Mouse (Mus musculus) thymus, postnatal 25 days (tissue): ENCODE measurements around the gene Sugp2.

Experiments
- DNase-seq: peaks from one replicate; pipeline ENCODE4 v3.0.0; 2022

The Sugp2 gene

DNA sequence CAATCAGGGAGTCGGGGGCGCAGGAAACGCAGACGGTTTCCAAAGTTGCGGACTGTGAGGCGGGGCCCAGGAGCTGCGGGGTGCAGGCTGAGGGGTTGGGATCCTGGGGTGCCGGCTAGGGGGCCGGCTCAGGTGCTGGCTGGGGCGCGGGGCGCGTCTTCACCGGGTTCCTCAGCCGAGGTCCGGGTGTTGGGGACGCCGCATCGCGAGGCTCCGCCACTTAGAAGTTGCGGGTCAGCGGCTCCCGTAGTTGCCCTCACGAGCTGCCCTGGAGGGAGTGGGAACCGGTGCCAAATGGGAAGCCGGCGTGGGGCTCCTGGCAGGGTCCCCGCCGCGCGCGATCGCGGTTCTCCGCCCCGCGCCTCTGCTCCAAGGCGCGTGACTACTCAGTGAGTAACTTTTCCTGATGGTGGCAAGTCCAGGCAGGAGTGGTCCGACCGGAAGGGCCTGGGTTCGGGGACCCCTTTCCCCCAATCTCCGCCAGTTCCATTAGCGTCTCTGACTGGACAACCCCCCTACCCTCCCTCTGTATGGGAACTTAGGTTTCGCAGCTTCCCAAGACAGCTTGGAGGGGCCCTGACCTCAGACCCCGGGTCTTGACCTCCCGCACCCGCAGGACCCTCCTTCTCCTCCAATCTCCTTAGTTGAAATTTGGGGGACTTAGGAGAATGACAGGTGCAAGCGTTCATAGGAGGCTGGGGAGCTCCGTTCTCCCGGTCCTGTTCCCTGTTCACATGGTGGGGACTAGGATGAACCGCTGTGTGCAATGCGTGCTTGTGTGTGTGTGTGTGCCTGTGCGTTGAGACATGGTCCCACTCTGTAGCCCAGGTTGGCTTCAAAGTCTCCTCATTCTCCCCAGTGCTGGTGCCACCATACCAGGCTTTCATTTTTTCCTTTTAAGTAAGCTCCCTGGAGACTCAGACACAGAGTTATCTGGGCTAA, 49.4 kb downstream of the Sugp2 start:
- DNase-seq: peak; percentile 11

- no peak for DNase-seq
Observed at GRCm38 (mm10) chr8:70284421-70284820, 50.4 kb downstream of the Sugp2 start.

GRCm38 (mm10) chr8:70285304-70285703, 51.3 kb downstream of the Sugp2 start:
- DNase-seq: no peak

DNA sequence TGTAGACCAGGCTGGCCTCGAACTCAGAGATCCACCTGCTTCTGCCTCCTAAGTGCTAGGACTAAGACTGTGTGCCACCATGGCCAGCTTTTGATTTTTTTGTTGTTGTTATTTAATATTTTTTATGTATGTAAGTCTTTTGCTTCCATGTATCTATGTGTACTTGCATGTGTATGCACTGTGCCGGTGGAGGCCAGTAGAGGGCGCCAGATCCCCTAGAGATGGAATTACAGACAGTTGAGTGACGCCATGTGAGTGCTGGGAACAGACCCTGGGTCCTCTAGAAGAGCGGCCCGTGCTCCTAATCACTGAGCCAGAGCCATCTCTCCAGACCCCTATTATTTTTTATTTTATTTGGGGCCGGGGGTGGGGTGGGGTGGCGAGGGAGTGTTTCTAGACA, 52.7 kb downstream of the Sugp2 start:
- peak; percentile 27 for DNase-seq

DNA sequence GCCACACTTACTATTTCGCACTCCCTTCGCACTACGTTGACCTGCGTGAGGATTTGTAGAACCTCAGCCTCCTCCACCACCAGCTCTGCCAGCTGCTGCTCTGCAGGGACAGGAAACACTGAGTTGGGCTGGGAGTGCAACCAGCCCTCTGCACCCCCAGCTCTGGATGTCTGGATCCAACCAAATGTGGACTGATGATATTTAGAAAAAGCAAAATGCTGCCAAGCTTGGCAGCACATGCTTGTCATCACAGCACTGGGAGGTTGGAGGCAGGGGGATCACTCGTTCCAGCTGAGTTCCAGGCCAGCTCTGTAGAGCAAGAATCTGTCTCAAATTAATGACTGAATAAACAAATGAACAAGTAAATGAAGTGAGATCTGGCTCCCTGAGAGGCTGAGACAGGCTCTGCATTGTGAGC, 60.0 kb downstream of the Sugp2 start:
- DNase-seq: no peak

- no peak for DNase-seq
Observed at GRCm38 (mm10) chr8:70300881-70301280, 66.9 kb downstream of the Sugp2 start.

GRCm38 (mm10) chr8:70302358-70302890, 68.4 kb downstream of the Sugp2 start, which contains the start of the genes Ddx49 and Cope:
Ddx49 (minus strand) TSS chr8:70302489.
Cope (plus strand) TSS chr8:70302518.
- peak; percentile 92 for DNase-seq

DNA sequence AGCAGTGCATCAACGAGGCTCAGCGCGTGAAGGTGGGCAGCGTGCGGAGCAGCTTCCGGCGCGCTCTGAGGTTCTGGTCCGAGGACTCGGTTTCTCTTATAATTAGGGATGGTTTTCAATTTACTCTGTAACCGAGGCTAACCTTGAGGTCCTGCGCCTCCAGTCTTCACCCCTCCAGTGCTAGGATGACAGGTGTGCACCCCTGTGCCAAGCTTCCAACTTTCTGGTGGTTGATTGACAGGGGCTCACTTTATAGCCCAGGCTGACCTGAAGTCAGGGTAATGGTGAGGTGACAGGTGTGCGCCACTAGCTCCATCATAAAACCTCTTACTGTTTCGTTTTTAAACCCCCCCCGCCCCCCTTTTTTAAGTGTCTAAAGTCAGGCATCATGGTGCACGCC, 68.9 kb downstream of the Sugp2 start:
- no peak for DNase-seq

DNA sequence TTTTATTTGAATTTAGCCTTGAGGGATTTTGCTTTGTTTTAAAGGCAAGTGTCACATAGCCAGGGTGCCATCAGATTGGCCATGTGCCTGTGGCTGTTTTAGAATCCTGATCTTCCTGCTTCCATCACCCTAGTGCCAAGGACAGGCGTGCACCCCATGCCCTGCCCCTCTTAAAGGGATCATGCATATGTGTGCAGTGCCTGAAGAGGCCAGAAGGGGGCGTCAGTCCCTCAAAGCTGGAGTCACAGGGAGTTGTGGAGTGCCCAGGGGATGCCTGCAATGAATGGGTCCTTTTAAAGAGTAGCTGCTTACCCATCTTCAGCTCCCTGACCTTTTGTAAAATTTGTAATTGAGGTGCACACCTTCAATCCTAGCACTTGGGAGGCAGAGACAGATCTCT, 75.3 kb downstream of the Sugp2 start:
- no peak for DNase-seq

GRCm38 (mm10) chr8:70313399-70313798, 79.4 kb downstream of the Sugp2 start:
- DNase-seq: no peak

DNA sequence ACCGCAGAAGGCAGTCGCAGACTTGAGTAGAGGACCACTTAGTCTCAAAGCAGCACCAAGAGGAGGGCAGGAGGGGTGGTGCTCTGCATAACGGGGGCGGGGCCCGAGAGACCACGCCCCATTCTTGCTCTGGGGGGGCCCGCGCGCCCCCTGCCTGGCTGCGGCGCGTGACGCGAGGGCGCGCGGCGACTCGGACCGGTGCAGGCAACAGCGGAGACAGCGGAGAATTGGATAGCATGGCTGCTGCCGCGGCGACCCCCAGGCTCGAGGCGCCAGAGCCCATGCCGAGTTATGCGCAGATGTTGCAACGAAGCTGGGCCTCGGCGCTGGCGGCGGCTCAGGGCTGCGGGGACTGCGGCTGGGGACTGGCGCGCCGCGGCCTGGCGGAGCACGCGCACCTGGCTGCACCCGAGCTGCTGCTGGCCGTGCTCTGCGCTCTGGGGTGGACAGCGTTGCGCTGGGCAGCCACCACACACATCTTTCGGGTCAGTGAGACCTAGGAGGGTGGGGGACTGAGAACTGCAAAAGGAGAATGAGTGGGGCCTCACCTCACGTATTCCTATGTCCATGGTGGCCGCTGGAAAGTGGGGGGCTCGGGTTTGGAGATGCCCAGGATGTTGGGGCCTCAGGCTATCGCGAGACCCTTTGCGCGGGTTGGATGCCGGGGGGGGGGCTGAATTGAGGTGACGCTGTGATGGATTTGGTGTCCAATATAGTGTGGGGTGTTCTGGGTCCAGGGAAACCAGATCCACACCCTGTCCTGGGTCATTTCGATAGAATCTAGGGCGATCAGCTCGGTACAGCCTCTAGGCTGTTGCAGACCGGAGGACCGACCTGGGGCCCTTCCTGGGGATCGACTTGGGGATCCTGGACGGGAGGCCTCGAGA, 81.8 kb downstream of the Sugp2 start, which contains the start of gene Cers1:
Cers1 (plus strand) TSS at position 152 of the 887 bp plus-strand sequence.
- peak; percentile 60 for DNase-seq

DNA sequence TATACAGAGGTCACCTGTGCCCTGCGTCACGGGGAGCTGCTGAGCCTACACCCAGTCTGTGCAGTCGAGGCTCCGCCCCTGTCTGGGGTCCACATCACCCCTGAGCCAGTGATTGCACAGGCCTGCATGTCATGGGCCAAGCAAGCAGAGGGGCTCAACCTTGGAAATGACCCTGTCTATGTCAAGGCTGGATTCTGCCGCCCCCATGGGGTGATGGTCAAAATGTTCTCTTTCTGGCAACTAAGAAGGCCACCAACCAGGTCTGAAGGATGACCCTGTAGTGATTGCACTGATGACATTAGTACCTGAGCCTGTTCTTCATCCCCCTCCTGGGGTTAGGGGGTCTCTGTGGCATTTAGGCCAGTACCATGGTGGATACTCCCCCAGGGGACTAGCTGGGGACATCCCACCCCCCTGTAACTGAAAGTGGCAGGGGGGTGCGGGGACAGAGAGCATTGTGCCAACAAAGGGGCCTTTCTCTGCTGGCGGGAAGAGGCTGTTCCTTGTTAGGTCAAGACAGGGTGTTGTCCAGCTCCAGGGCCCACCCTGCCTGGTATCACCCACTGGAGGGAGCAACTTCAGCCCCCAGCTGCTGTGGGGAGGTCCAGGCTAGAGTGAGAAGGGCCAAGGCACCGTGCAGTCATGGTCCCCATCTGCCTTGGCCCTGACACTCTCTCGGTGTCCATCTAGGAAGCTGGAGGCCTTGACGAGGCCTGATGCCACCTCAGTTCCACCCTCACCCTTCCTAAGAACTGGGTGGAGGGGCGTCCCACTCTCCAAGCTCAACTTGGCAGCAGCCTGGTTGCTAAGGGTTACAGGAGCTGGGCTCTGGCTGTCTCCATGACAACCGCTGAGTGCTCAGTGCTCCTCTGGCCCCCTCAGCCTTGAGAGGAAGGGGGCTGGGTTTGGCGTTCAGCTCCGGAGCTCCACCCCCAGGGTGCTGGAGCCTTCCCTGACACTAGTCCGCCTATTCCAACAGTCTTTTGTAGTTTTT, 82.8 kb downstream of the Sugp2 start:
- no peak for DNase-seq

DNA sequence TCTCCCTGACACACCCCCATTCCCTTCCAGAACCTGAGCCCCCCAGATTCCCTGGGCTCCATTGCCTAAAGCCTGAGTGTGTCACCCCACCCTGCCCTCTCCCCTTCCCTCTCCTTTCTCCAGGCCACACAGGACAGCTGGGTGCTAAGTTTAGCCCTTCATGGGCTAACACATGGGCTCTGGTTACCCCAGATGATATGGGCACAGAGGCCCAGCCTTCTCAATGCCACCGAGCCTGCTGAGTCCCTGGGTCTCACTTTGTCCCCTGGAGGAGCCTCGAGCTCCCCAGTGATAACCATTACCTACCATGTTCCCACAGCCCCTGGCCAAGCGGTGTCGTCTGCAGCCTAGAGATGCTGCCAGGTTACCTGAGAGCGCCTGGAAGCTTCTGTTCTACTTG, 83.8 kb downstream of the Sugp2 start:
- DNase-seq: no peak

GRCm38 (mm10) chr8:70323716-70324115, 89.7 kb downstream of the Sugp2 start:
- no peak for DNase-seq

DNA sequence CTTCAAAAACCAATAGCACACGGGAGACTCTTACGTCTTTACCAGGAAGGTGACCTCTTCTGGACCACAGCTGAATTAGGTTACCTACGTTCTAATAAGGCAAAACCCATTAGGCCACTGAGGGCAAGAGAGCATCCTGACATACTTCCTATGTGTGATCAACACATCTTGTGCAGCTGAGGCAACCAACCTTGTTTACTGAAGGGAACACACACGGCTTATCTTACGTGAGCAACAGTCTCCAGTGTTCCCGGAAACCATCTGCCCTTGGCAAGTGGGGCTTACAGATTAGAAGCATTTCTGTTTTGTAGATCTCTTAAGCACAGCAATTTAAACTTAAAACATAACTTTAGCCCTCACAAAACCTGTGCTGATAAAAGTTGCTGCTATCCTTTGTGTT, 93.5 kb downstream of the Sugp2 start:
- DNase-seq: no peak

GRCm38 (mm10) chr8:70329124-70329834, 95.3 kb downstream of the Sugp2 start, which contains the start of gene Gdf1:
Gdf1 (plus strand) TSS chr8:70329817.
- no peak for DNase-seq
